Mouse (Mus musculus) R1 (cell line): ENCODE data around the gene Magi1.

Experiments used
- DNase-seq: peaks from one replicate; pipeline ENCODE4 v3.0.0-alpha.2; 2018; ENCODE audit warnings: low read depth, low spot score

Gene Magi1

DNA sequence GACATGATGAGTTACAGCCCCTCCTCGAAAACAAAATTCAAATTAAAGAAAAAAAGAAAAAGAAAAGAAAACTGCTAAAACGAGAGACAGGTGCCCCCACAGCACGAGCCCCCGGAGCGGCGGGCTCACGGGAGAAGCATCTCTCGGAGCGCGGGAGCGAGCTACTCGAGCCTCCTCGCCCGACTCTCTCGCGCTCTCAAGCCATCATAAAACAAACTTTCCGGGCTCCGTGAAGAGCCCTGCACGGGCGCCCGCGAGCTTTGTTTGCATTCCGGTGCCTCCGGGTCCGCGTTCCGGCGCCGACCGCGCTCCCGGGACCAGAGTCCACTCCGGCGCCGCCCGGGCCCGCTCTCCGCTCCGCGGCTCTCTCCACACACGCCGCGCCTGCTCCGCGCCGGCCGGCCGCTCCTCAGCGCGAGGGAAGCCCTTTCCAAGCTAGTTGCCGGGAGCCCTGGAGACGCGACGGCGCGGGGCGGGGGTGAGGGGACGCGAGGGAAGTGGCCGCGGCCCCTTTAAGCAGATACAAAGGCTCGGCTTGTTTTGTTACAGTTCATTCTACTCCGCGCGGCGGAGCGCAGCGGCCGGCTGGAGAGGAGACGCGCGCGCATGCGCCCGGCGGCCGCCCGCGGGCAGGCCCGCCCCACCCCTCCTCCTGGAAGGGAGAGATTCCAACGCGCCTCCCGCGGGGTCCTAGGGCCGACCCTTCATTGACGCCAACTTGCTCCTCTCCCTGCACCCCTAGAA, at the start of gene Magi1:
Gene Magi1, minus strand, starts transcription at position 600 of the 744 bp plus-strand sequence.
- DNase-seq, result peak; percentile 95

- no peak for DNase-seq
Observed at GRCm38 (mm10) chr6:94327143-94327542, 43.4 kb upstream of the Magi1 start.

GRCm38 (mm10) chr6:94316886-94317285, 33.2 kb upstream of the Magi1 start:
- no peak for DNase-seq

- DNase-seq, result no peak
Observed at GRCm38 (mm10) chr6:94312285-94312684, 28.6 kb upstream of the Magi1 start.

GRCm38 (mm10) chr6:94308498-94308897, 24.8 kb upstream of the Magi1 start:
- no peak for DNase-seq

DNA sequence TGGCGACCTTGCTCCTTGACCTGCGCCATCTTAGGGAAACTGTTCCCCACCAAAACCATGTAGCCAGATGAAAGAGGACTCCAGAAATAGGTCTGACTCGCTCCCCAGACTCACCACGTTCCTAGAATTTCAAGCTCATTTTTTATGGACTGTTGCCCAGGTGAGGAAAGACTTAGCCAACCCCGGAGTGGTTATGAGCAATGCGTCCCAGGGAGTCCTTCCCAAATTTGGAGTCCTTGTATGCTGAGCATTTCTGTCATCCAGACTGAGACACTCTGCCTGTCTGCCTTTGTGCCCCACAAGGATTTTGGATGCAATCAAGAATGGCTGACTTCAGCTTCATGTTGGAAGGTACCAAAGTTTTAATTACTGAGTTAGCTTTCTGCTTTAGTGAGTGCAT, 19.8 kb upstream of the Magi1 start:
- DNase-seq, result no peak

GRCm38 (mm10) chr6:94301804-94302203, 18.1 kb upstream of the Magi1 start:
- peak; percentile 32 for DNase-seq

- no peak for DNase-seq
Observed at GRCm38 (mm10) chr6:94300562-94300961, 16.8 kb upstream of the Magi1 start.

- peak; percentile 62 for DNase-seq
Observed at GRCm38 (mm10) chr6:94287387-94287786, 3.7 kb upstream of the Magi1 start.

GRCm38 (mm10) chr6:94286555-94286954, 2.8 kb upstream of the Magi1 start:
- no peak for DNase-seq

GRCm38 (mm10) chr6:94284089-94284825, 540 bp upstream of the Magi1 start:
- DNase-seq, result peak; percentile 59

GRCm38 (mm10) chr6:94282301-94283241, 1.1 kb downstream of the Magi1 start:
- DNase-seq, result peak; percentile 73

GRCm38 (mm10) chr6:94281606-94282280, 2.0 kb downstream of the Magi1 start:
- no peak for DNase-seq

DNA sequence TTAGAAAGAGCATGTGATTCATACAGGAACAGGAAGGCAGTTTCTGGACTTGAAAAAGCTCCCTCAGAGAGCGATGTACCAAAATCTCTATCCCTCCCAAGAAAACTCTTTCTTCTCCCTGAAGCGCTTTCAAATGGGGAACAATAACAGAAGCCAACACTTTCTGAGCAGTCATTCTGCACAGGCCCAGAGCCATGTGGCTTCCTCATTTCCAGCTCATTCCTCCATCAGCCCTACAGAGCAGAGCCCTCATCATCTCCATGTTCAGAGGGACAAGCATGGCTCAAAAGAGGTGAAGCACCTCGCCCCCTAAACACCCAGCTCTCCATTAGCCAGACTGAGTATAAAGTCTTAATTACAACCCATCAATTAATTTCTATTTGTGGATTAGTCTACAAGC, 9.8 kb downstream of the Magi1 start:
- DNase-seq, result no peak

GRCm38 (mm10) chr6:94270001-94270400, 13.7 kb downstream of the Magi1 start:
- DNase-seq, result no peak

GRCm38 (mm10) chr6:94269174-94269573, 14.5 kb downstream of the Magi1 start:
- DNase-seq, result no peak

- peak; percentile 62 for DNase-seq
Observed at GRCm38 (mm10) chr6:94265244-94265935, 18.3 kb downstream of the Magi1 start.

DNA sequence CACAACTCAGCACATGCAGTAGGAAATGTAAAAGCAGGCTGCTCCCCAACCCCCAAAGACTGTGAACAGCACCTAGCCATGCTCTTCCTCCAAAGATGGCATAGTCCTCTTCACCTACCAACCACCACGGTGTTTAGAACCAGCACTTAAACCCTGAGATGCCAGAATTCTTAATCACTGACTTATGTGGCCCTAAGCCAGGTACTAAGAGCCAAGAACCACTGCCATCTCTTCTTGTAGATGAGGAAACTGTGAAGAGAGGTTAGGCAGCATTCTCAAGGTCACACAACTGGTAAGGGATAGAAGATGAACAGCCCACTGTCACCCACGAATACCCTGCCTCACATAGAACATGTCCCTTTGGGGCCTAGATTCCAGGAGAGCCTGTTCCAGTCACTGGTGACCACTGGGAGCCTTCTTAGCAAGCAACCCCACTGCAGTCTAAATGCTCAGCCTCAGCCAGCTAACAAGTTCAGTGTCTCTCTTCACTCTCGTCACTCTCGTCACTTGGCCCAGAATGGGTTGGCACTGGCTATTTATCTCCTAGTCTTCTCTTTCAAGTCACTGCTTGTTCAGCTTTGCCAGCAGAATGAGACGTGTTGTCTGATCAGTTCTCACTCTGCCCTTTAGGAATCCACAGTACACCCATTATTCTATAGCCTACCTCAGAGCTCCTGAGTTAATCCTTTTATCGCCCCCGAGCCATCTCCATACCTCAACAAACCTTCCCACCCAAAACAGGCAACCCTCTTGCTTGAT, 19.4 kb downstream of the Magi1 start:
- no peak for DNase-seq

GRCm38 (mm10) chr6:94260831-94261230, 22.9 kb downstream of the Magi1 start:
- DNase-seq, result no peak

DNA sequence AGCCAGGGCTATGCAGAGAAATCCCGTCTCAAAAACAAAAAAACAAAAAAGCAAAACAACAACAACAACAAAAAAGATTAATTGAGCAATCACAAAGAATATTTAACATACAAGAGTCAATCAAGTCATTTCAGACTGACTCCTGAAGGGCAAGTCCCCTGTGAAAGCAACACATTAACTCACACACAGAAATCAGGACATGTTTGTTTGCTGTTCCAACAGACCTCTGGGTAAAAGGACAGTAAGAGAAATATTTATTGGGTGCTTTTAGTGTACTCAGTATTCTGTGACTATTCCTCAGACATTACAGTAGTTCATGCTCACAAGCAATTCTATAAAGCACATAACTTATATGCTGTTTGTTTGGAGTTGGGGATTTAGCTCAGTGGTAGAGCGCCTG, 23.7 kb downstream of the Magi1 start:
- no peak for DNase-seq
